In the genomic region with DNA sequence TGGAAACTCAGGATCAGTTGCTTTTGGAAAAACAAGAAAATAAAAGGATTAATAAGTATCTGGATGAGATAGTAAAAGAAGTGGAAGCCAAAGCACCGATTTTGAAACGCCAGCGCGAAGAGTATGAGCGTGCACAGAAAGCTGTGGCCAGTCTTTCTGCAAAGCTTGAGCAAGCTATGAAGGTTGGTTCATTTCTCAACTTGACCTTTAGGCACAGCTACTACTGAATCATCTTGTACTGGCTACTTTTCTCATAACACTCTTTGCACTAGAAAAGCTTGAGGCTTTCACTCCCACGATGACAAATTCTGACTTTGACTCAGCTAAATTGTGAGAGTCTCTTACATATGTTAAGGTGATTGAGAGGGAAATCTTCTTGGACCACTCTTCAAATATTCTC, we compare ENCODE assay signal across 14 mouse cellular contexts. TPM values are rescaled to one million over a fixed set of nuclear protein-coding genes. Genes with fewer than 3 reads are reported as not detected.
A peak's percentile ranks its signal among the peaks of the same experiment; 100 is the strongest.
DNase-seq lines count a peak whose midpoint lies in the region.
"Had no signal": no experiment of that assay in that cellular context is flagged by ENCODE, and none has a peak within 500 bp of the region (broad histone marks: within the 10 kb centered on the region; RNA-seq: fewer than 3 reads in every experiment).

No protein-coding gene starts in this region.

- DNase-seq in adrenal gland, postnatal 14 days, result peak; percentile 32
- no peak for DNase-seq in adrenal gland, adult 18-20 months (ENCODE audit: low spot score in 2 of 2)
- DNase-seq in 416B (ENCODE audit: low read depth), result peak; percentile 20
- peak; percentile 61 for DNase-seq in adipocyte (ENCODE audit: low spot score)
- no peak for DNase-seq in ovary, postnatal 36 days (ENCODE audit: low spot score)
- DNase-seq: adrenal gland, postnatal 25 days; B cell, adult 2 months; cerebellum, adult 11 months; cerebellum, adult 18-20 months; cerebellum, adult 8-10 months; cerebellum, adult 9-11 months; cerebellum, postnatal 14 days; cerebellum, postnatal 36 days; embryo, embryonic 11 days had no signal

RNA-seq across cellular contexts. Expression of a gene that starts 17.1 kb away (rescaled TPM):
- 33.4 and 36.3 TPM in 2 replicates for total RNA-seq in adrenal gland, postnatal 14 days (2021)
- total RNA-seq in adrenal gland, adult 18-20 months (2021), result 10 to 100 TPM; 41.9 to 46.0 TPM

RNA-seq across cellular contexts. Expression of a gene that starts 17.4 kb away (rescaled TPM):
- total RNA-seq in adrenal gland, postnatal 14 days (2021), result 135 and 142 TPM in 2 replicates
- total RNA-seq in adrenal gland, adult 18-20 months (2021), result 100 to 1,000 TPM in 1 of 2 experiments, 10 to 100 TPM in 1; 98.1 to 111 TPM

RNA-seq across cellular contexts. Expression of a gene that starts 56.0 kb away (rescaled TPM):
- total RNA-seq in adrenal gland, postnatal 14 days (2021), result 10.1 and 12.5 TPM in 2 replicates
- 1 to 10 TPM; 3.8 to 9.1 TPM for total RNA-seq in adrenal gland, adult 18-20 months (2021)

Comparison
In these comparisons a context has a peak if more than half of its experiments do, and no peak if none do; other contexts are left out.
1. DNase-seq: peak in adrenal gland, postnatal 14 days (single experiment), 416B (single experiment) and adipocyte (single experiment); none in adrenal gland, adult 18-20 months (0 of 2) and ovary, postnatal 36 days (single experiment).